Mouse (Mus musculus) cortical plate, adult 2 months (tissue): ENCODE results near the gene Crygc.

Experiments used
- CTCF ChIP-seq: fragments of 200-500 bp; IDR thresholded peaks from 2 replicates; pipeline ENCODE4 v1.5.1; 2011; ENCODE audit warnings: mild to moderate bottlenecking, control low read depth, low read length; ENCODE audit not compliant: insufficient read depth; ENCODE audit errors: extremely low read depth
- POLR2A ChIP-seq: fragments of 200-500 bp; IDR thresholded peaks from 2 replicates; pipeline ENCODE4 v1.6.1; 2011; ENCODE audit warnings: mild to moderate bottlenecking, low read length, control low read depth; ENCODE audit not compliant: insufficient read depth; ENCODE audit errors: extremely low read depth

DNA sequence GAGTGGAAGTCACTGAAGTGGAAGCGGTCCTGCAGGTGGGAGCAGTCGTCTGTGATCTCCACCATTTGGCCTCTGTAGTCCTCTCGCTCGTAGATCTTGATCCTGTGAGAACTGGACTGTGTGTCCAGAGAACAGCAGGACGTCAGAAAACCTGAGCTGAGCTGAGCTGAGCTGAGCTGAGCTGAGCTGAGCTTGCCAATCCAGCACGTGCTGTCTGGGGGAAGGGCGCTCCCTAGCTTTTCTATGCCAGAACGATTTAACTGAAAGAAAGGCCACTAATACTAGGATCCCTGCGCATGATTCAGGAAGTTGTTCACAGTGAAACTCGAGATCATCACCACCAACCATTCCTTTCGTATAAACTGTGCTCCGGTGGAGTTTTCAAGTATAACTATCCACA, 24.7 kb downstream of the Crygc start:
- TF ChIP-seq POLR2A (no peak), CTCF (no peak)
